Mouse (Mus musculus): ENCODE results near the gene Tedc2.

DNA sequence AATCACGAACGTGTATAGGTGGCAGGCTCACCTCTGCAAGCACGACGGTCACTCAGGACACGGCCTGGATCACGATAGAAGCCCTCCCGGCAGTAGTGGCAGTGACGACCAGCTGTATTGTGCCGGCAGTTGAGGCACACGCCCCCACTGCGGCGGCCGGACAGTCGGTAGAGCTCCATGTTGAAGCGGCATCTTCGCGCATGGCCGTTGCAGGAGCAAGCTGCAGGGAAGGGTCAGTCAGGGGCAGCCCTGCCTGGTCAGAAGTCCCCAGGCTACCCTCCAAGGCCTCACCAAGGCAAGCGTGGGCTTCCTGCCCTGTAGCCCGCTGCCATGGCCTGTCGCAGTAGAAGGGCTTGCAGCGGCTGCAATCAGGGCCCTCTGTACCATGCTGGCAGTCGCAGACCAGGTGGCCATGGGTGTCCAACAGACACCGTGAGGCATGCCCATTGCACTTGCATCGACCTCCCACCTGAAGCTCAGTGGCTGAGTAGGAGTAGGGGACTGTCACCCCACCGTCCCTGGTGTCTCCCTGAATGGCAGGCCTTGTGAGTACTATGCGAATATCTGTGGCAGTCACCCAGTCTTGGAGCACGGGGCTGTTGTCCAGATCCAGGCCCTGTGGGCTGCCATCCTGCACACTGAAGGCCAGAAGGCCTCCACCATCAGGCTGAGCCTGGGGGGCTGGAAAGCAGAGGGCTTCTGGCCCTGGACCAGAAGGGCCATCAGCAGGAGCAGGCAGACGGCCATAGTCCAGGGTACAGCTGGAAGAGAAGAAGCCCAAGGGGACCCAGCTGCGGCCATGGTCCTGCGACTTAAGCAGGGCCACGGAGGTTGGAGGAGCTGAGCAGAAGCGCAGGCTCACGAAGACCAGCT, 12.6 kb downstream of the Tedc2 start:
- no peak for TF ChIP-seq CTCF (IDR thresholded peaks at IDR 0.05; ENCODE audit: low read depth, low read length)
- no peak for TF ChIP-seq POLR2A (IDR thresholded peaks at IDR 0.05; ENCODE audit: borderline replicate concordance, low read depth, low read length)
